Mouse (Mus musculus) neural tube, embryonic 13.5 days (tissue): ENCODE measurements around the gene Tmsb10. TPM values are rescaled to one million over a fixed set of nuclear protein-coding genes. Genes with fewer than 3 reads are reported as not detected.

Source experiments
- ATAC-seq: fragments of 200-750 bp; cut with Nextera tagmentation; 2 replicates; pipeline ENCODE4 v1.8.0; 2017; ENCODE audit warnings: low read depth, mild to moderate bottlenecking, moderate TSS enrichment, moderate library complexity
- H3K27ac ChIP-seq: fragments of 300-500 bp; sonication (generic); replicated peaks from 2 replicates; pipeline ENCODE4 v1.5.1; 2015; ENCODE audit warnings: moderate library complexity, mild to moderate bottlenecking, inconsistent platforms
- H3K27me3 ChIP-seq: fragments of 300-500 bp; sonication (generic); 2 replicates; pipeline ENCODE4 v1.6.1; 2015; ENCODE audit warnings: mild to moderate bottlenecking, inconsistent platforms
- H3K36me3 ChIP-seq: fragments of 300-500 bp; sonication (generic); 2 replicates; pipeline ENCODE4 v1.6.1; 2015; ENCODE audit warnings: mild to moderate bottlenecking, inconsistent platforms
- H3K4me1 ChIP-seq: fragments of 300-500 bp; sonication (generic); replicated peaks from 2 replicates; pipeline ENCODE4 v1.6.1; 2015; ENCODE audit warnings: inconsistent platforms
- H3K4me2 ChIP-seq: fragments of 300-500 bp; sonication (generic); 2 replicates; pipeline ENCODE4 v1.6.1; 2015; ENCODE audit warnings: inconsistent platforms, mild to moderate bottlenecking, moderate library complexity
- H3K4me3 ChIP-seq: fragments of 300-500 bp; sonication (generic); 2 replicates; pipeline ENCODE4 v1.5.1; 2015; ENCODE audit warnings: mild to moderate bottlenecking, inconsistent platforms
- H3K9ac ChIP-seq: fragments of 300-500 bp; sonication (generic); 2 replicates; pipeline ENCODE4 v1.6.1; 2015; ENCODE audit warnings: moderate library complexity, mild to moderate bottlenecking, inconsistent platforms
- H3K9me3 ChIP-seq: fragments of 300-500 bp; sonication (generic); 2 replicates; pipeline ENCODE4 v1.6.1; 2016; ENCODE audit warnings: inconsistent platforms
- WGBS: fragments of 180-500 bp; shearing (Covaris S2); methylation state at CpG from one replicate; pipeline ENCODE4 v1.1.7; 2015; 5-methylcytosine and 5-hydroxymethylcytosine counted together
- polyA plus RNA-seq: library from polyadenylated mRNA; unstranded; fragments of >200 nt; fragmentation: Nextera tagmentation; extraction: Ambion mirVana; gene quantifications from 2 replicates; pipeline ENCODE4 v1.2.1, GENCODE M21; 2015

Tmsb10 gene
- polyA plus RNA-seq, 1 experiment from 2014 or later = 5,080 TPM

DNA sequence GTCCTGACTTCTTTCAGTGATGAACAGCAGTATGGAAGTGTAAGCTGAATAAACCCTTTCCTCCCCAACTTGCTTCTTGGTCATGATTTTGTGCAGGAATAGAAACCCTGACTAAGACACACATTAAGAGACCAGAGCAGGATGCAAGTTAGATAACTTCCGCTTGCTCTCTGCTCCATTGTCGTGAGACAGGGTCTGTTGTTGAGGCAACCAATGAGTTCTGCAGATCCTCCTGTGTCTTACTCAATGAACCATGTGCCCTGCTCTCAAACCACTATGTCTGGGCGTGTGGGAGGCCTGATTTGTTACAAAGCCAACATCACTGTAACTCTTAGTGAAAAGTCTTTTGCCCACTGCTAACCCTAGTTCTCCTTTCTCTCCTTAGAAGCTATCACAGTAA lies 12.5 kb upstream of the Tmsb10 start:
- no peak overlapping the region for H3K4me3 ChIP-seq
- H3K27ac ChIP-seq = no peak overlapping the region
- H3K9ac ChIP-seq = no peak overlapping the region
- no peak for ATAC-seq
- WGBS = 80% methylated on average over 3 of the region's 3 CpGs
- H3K4me2 ChIP-seq = no peak overlapping the region
- no peaks in the 10 kb centered on the region for H3K4me1 ChIP-seq
- no peaks in the 10 kb centered on the region for H3K36me3 ChIP-seq
- no peaks in the 10 kb centered on the region for H3K27me3 ChIP-seq
- H3K9me3 ChIP-seq = no peaks in the 10 kb centered on the region

GRCm38 (mm10) chr6:72969787-72970186 lies 11.2 kb upstream of the Tmsb10 start:
- Histone ChIP-seq H3K4me3 (no peak overlapping the region), H3K4me1 (no peaks in the 10 kb centered on the region), H3K27ac (no peak overlapping the region), H3K4me2 (no peak overlapping the region), H3K9ac (no peak overlapping the region), H3K36me3 (no peaks in the 10 kb centered on the region), H3K9me3 (no peaks in the 10 kb centered on the region), H3K27me3 (no peaks in the 10 kb centered on the region)
- no peak for ATAC-seq
- WGBS = 51% methylated on average over 3 of the region's 3 CpGs

DNA sequence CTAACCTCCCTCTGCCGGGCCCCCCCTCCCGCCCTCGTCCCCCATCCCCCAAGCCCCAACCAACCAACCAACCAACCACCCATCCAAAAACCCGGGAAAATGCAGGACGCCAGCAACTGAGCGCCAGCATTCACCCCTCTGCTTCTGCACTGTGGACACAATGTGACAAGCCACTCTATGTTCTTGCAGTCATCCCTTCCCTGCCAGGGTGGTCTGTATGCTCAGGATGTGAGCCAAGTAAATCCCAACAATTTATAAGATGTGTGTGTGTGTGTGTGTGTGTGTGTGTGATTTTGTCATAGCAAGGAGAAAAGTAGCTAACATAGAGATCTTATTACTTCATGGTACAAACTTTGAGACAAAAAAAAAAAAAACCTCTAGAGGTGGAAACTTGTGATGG lies 6.7 kb upstream of the Tmsb10 start:
- no peaks in the 10 kb centered on the region for H3K36me3 ChIP-seq
- peaks cover 16% of the 10 kb centered on the region; the same call in 1 of the 2 replicates for H3K4me1 ChIP-seq
- no peak for ATAC-seq
- 95% methylated on average over 6 of the region's 6 CpGs for WGBS
- H3K4me2 ChIP-seq = no peak overlapping the region
- H3K9me3 ChIP-seq = no peaks in the 10 kb centered on the region
- H3K9ac ChIP-seq = no peak overlapping the region
- H3K27ac ChIP-seq = no peak overlapping the region
- H3K4me3 ChIP-seq = no peak overlapping the region
- H3K27me3 ChIP-seq = no peaks in the 10 kb centered on the region

DNA sequence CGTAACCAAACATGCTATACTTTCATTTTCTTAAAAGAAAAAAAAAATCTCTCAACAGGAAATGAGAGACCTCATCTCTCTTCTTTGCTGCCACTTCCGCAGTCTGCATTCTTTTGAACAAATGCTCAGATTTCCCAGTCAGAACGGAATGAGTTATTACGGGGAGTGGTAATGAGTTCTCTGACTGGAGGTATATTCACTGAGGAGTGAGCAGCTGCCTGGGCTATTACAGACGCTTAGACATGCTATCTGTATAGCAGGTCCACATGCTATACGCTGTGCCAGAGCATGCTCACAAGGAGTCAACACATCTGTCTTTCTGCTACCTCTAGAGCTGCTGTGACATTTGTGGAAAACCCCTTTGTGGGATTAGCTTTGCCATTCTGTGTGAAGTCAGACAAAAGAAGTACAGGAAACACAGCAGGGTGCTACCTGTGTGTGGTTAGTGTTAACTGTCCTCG lies 3.8 kb upstream of the Tmsb10 start:
- no peak overlapping the region for H3K4me3 ChIP-seq
- no peaks in the 10 kb centered on the region for H3K9me3 ChIP-seq
- H3K27ac ChIP-seq = 0 out of 2 replicates have a peak overlapping the region, but pooled peaks have one; percentile 34
- H3K36me3 ChIP-seq = no peaks in the 10 kb centered on the region
- no peak for ATAC-seq
- H3K27me3 ChIP-seq = no peaks in the 10 kb centered on the region
- 47% methylated on average over 7 of the region's 7 CpGs for WGBS
- 0 out of 2 replicates have a peak overlapping the region, but pooled peaks have one; percentile 8 for H3K9ac ChIP-seq
- H3K4me2 ChIP-seq = no peak overlapping the region
- H3K4me1 ChIP-seq = peaks cover 22% of the 10 kb centered on the region

DNA sequence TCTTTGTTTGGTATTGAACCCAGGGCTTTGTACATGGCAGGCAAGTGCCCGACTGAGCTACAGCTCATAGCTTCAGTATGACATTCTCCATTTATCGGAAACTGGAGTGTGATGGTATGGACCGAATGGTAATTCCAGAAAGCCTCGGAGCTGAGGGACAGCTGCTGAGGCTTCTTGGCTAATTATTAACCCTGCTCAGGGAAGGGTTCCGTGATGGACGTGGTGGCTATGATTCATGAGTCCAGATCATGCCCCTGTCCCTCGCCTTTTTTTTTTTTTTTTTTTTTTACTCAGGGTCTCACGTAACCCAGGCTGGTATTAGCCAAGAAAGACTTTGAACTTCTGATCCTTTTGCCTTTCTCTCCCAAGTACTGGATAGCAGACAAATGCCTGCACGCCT lies 3.1 kb upstream of the Tmsb10 start:
- H3K27ac ChIP-seq = no peak overlapping the region
- no peak overlapping the region for H3K4me3 ChIP-seq
- H3K4me1 ChIP-seq = peaks cover 24% of the 10 kb centered on the region
- WGBS = 74% methylated on average over 9 of the region's 9 CpGs
- no peaks in the 10 kb centered on the region for H3K27me3 ChIP-seq
- no peak overlapping the region for H3K9ac ChIP-seq
- ATAC-seq = no peak
- no peaks in the 10 kb centered on the region for H3K36me3 ChIP-seq
- no peaks in the 10 kb centered on the region for H3K9me3 ChIP-seq
- no peak overlapping the region for H3K4me2 ChIP-seq

DNA sequence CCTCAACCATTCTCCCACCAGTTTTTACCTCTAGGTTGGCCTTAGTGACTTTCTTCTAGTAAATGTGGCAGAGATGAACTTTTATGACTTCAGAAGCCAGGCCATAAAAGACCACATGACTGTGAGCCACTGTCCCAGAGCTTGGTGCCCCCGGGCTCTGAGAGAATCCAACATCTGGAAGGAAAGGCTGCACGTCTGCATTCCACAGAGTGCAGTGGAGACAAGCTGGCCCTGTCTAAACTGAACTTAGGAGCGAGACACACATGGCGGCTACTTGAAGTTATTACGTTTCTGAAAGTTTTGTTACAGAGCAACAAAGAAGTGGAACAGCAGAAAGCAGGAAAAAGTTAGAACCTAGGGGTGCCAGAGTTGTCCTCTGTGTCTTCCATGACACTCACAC lies 2.1 kb upstream of the Tmsb10 start:
- Histone ChIP-seq H3K27me3 (no peaks in the 10 kb centered on the region), H3K27ac (no peak overlapping the region), H3K9me3 (no peaks in the 10 kb centered on the region), H3K4me1 (peaks cover 34% of the 10 kb centered on the region), H3K9ac (no peak overlapping the region), H3K4me2 (no peak overlapping the region), H3K4me3 (no peak overlapping the region), H3K36me3 (no peaks in the 10 kb centered on the region)
- WGBS = 62% methylated on average over 5 of the region's 5 CpGs
- no peak for ATAC-seq

DNA sequence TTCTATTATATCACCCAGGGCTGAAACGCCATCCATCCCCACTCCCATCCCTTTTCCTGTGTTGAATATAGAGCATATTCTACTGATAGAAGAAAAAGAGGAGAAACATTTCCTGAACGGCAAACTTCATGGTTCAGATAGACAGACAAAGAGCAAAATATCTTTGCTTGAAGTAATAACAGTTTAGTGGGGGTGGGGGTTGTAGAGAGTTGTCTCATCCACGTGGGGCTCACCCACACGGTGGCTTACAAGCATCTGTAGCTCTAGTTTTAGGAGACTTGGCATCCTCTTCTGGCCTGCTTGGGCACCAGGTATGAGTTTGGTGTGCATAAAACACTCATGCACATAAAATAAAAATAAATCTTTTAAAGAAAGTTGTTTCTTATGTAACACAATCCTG lies 627 bp upstream of the Tmsb10 start:
- peak overlapping the region; percentile 66 for H3K4me2 ChIP-seq
- ATAC-seq = no peak
- no peaks in the 10 kb centered on the region for H3K27me3 ChIP-seq
- H3K4me3 ChIP-seq = peak overlapping the region; percentile 89
- H3K27ac ChIP-seq = peak overlapping the region; percentile 96
- 0 out of 2 replicates have a peak, but pooled peaks cover 3% of the 10 kb centered on the region for H3K36me3 ChIP-seq
- H3K4me1 ChIP-seq = peaks cover 47% of the 10 kb centered on the region
- WGBS = 31% methylated on average over 4 of the region's 4 CpGs
- H3K9ac ChIP-seq = peak overlapping the region; percentile 100
- no peaks in the 10 kb centered on the region for H3K9me3 ChIP-seq

GRCm38 (mm10) chr6:72957676-72958641 lies 589 bp downstream of the Tmsb10 start:
- H3K4me3 ChIP-seq = peak overlapping the region; percentile 89
- 0 out of 2 replicates have a peak, but pooled peaks cover 3% of the 10 kb centered on the region for H3K36me3 ChIP-seq
- H3K27ac ChIP-seq = peak overlapping the region; percentile 96
- H3K4me1 ChIP-seq = peaks cover 47% of the 10 kb centered on the region
- no peaks in the 10 kb centered on the region for H3K9me3 ChIP-seq
- peak; percentile 89 for ATAC-seq
- under 1% methylated on average over 73 of the region's 75 CpGs for WGBS
- peak overlapping the region; percentile 66 for H3K4me2 ChIP-seq
- H3K27me3 ChIP-seq = no peaks in the 10 kb centered on the region
- H3K9ac ChIP-seq = peak overlapping the region; percentile 100

DNA sequence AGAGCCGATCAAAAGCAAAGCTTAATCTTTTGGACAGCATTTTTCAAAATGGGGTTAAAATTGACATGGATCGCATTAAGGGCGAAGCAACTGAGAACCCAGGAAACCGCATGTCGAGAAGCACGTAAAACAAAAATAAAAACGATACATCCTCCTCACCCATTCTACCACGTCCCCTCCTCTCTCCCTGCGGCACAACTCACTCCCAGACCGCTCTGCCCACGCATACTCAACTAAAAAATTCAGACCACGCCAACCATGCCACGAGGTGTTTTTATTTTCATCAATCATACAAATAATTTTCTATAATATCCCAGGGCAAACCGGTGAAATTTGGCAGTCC lies 1.5 kb downstream of the Tmsb10 start:
- WGBS = under 1% methylated on average over 14 of the region's 14 CpGs
- 0 out of 2 replicates have a peak, but pooled peaks cover 3% of the 10 kb centered on the region for H3K36me3 ChIP-seq

GRCm38 (mm10) chr6:72956199-72957092 lies 2.1 kb downstream of the Tmsb10 start:
- WGBS = 2% methylated on average over 15 of the region's 15 CpGs
- H3K9me3 ChIP-seq = no peaks in the 10 kb centered on the region
- peak overlapping the region; percentile 66 for H3K4me2 ChIP-seq
- ATAC-seq = peak; percentile 29
- H3K27ac ChIP-seq = peak overlapping the region; percentile 96
- peak overlapping the region; percentile 89 for H3K4me3 ChIP-seq
- H3K9ac ChIP-seq = peak overlapping the region; percentile 100
- H3K36me3 ChIP-seq = 0 out of 2 replicates have a peak, but pooled peaks cover 3% of the 10 kb centered on the region
- H3K27me3 ChIP-seq = no peaks in the 10 kb centered on the region
- peaks cover 38% of the 10 kb centered on the region for H3K4me1 ChIP-seq

More for the DNA sequence above, 1.5 kb downstream of the Tmsb10 start:
- peak overlapping the region; percentile 89 for H3K4me3 ChIP-seq
- peaks cover 40% of the 10 kb centered on the region for H3K4me1 ChIP-seq
- H3K27me3 ChIP-seq = no peaks in the 10 kb centered on the region
- no peak for ATAC-seq
- H3K9me3 ChIP-seq = no peaks in the 10 kb centered on the region
- H3K27ac ChIP-seq = peak overlapping the region; percentile 96
- peak overlapping the region; percentile 100 for H3K9ac ChIP-seq
- H3K4me2 ChIP-seq = peak overlapping the region; percentile 66

DNA sequence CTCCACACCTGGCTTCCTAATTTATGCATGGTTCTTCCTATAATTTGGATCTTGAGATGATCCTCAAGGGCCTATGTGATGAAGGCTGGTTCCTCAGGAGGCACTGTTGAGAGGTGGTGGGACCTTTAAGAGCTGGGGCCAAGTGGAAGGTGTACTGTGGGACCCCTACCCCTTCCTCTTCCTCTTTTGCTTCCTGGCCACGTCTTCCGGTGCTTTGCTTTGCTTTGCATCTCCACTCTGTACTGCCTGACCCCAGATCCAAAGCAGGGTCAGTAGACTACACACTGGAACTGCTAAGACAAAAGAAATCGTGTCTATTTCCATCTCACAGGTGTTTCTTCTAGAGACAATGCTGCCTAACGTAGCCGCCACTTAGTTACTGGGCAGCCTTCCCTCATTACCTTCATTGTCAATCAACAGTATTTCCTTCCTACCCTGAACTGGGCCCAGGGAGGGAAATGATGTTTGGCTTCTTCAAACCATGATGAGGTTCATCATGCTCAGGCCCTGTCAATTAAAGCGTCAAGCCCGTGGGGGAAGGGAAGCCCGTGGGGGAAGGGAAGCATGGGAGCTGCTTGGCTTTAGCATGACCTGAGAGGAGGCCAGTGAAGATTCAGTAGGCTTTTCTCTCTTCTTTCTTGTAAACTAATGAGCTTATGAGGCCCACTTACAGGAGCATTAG lies 2.9 kb downstream of the Tmsb10 start:
- H3K27ac ChIP-seq = peak overlapping the region; percentile 96
- WGBS = 48% methylated on average over 8 of the region's 8 CpGs

More for the DNA sequence above, 2.9 kb downstream of the Tmsb10 start:
- Histone ChIP-seq H3K9ac (peak overlapping the region; percentile 100), H3K9me3 (no peaks in the 10 kb centered on the region), H3K36me3 (0 out of 2 replicates have a peak, but pooled peaks cover 3% of the 10 kb centered on the region), H3K4me2 (peak overlapping the region; percentile 66), H3K4me3 (peak overlapping the region; percentile 89), H3K27me3 (no peaks in the 10 kb centered on the region), H3K4me1 (peaks cover 32% of the 10 kb centered on the region)
- ATAC-seq = no peak
